In genomic region chr1:176289396-176289795, GRCm38 (mm10) we compare ENCODE assay signal across 20 mouse cellular contexts. TPM values are rescaled to one million over a fixed set of nuclear protein-coding genes. Genes with fewer than 3 reads are reported as not detected.
DNase-seq lines count a peak whose midpoint lies in the region; ATAC-seq lines count a peak whose summit lies in the region.
"Had no signal": no experiment of that assay in that cellular context is flagged by ENCODE, and none has a peak within 500 bp of the region (broad histone marks: within the 10 kb centered on the region; RNA-seq: fewer than 3 reads in every experiment).

No protein-coding gene starts in this region.

- H3K27me3 ChIP-seq in kidney, embryonic 16.5 days (ENCODE audit: insufficient read depth, low read length): no peaks in the 10 kb centered on the region
- H3K27me3 ChIP-seq in stomach, embryonic 16.5 days (ENCODE audit: control insufficient read depth, insufficient read depth, low read length): no peaks in the 10 kb centered on the region
- H3K27me3 ChIP-seq: embryonic facial prominence, embryonic 13.5 days; forebrain, embryonic 12.5 days; heart, embryonic 12.5 days had no signal

- no peak overlapping the region for H3K4me2 ChIP-seq in kidney, embryonic 16.5 days (replicated peaks; ENCODE audit: low read depth, low read length)
- no peak overlapping the region for H3K4me2 ChIP-seq in stomach, embryonic 16.5 days (ENCODE audit: low read depth, low read length)
- H3K4me2 ChIP-seq: embryonic facial prominence, embryonic 13.5 days; forebrain, embryonic 12.5 days; heart, embryonic 12.5 days had no signal

- ATAC-seq in kidney, embryonic 16.5 days (ENCODE audit: low FRiP score, low TSS enrichment): peak; percentile 91
- ATAC-seq in stomach, embryonic 16.5 days (ENCODE audit: insufficient read depth, low FRiP score): peak; percentile 33
- ATAC-seq: forebrain, embryonic 16.5 days had no signal

- H3K4me1 ChIP-seq in kidney, embryonic 16.5 days (ENCODE audit: insufficient read depth, low read length): no peaks in the 10 kb centered on the region
- no peaks in the 10 kb centered on the region for H3K4me1 ChIP-seq in stomach, embryonic 16.5 days (ENCODE audit: control insufficient read depth, insufficient read depth, low read length)
- H3K4me1 ChIP-seq: embryonic facial prominence, embryonic 13.5 days; forebrain, embryonic 12.5 days; heart, embryonic 12.5 days; hindbrain, embryonic 10.5 days had no signal

- WGBS in kidney, embryonic 16.5 days: 18% methylated on average over 5 of the region's 5 CpGs
- 46% methylated on average over 5 of the region's 5 CpGs for WGBS in stomach, embryonic 16.5 days

- no peak overlapping the region for H3K9ac ChIP-seq in kidney, embryonic 16.5 days (replicated peaks; ENCODE audit: low read length)
- no peak overlapping the region for H3K9ac ChIP-seq in stomach, embryonic 16.5 days (ENCODE audit: low read length)
- H3K9ac ChIP-seq: embryonic facial prominence, embryonic 13.5 days; forebrain, embryonic 12.5 days; heart, embryonic 12.5 days had no signal

- H3K4me3 ChIP-seq in kidney, embryonic 16.5 days (ENCODE audit: low read length): no peak overlapping the region
- no peak overlapping the region for H3K4me3 ChIP-seq in stomach, embryonic 16.5 days (replicated peaks; ENCODE audit: low read length)
- H3K4me3 ChIP-seq: embryonic facial prominence, embryonic 13.5 days; forebrain, embryonic 12.5 days; heart, adult 2 months; heart, embryonic 12.5 days; hindbrain, embryonic 10.5 days had no signal

- H3K9me3 ChIP-seq in kidney, embryonic 16.5 days (ENCODE audit: low read length): no peaks in the 10 kb centered on the region
- no peaks in the 10 kb centered on the region for H3K9me3 ChIP-seq in stomach, embryonic 16.5 days (replicated peaks; ENCODE audit: control insufficient read depth, low read length)
- H3K9me3 ChIP-seq: embryonic facial prominence, embryonic 13.5 days; forebrain, embryonic 12.5 days; heart, embryonic 12.5 days; hindbrain, embryonic 10.5 days had no signal

- no peaks in the 10 kb centered on the region for H3K36me3 ChIP-seq in kidney, embryonic 16.5 days (ENCODE audit: insufficient read depth, low read length)
- H3K36me3 ChIP-seq in stomach, embryonic 16.5 days (ENCODE audit: control insufficient read depth, insufficient read depth, low read length): no peaks in the 10 kb centered on the region
- H3K36me3 ChIP-seq: embryonic facial prominence, embryonic 13.5 days; forebrain, embryonic 12.5 days; heart, embryonic 12.5 days; hindbrain, embryonic 10.5 days had no signal

- peak; percentile 58 for DNase-seq in heart, adult 11 months
- DNase-seq in heart, adult 8-10 months (ENCODE audit: low spot score): no peak
- DNase-seq in kidney, postnatal 36 days: no peak
- peak; percentile 56 to 57 for DNase-seq in kidney, postnatal 4 days
- no peak for DNase-seq in kidney, postnatal 25 days
- DNase-seq: adrenal gland, postnatal 14 days; B cell, adult 2 months; cerebellum, adult 11-12 months; cerebellum, adult 9-10 months; cerebellum, postnatal 25 days; gastrocnemius, postnatal 10 days; heart, adult 2 months had no signal

- H3K27ac ChIP-seq in kidney, embryonic 16.5 days (ENCODE audit: low read length): no peak overlapping the region
- no peak overlapping the region for H3K27ac ChIP-seq in stomach, embryonic 16.5 days (ENCODE audit: low read length)
- H3K27ac ChIP-seq: embryonic facial prominence, embryonic 13.5 days; forebrain, embryonic 12.5 days; heart, adult 2 months; hindbrain, embryonic 10.5 days had no signal

RNA-seq across cellular contexts. Expression of gene Pld5, which starts 14.3 kb away (rescaled TPM):
- under 1 TPM in 3 of 4 experiments, not detected in 1; 0.14 to 0.25 (median 0.24) TPM for total RNA-seq in heart, adult 8-10 months (2022)
- polyA plus RNA-seq in kidney, embryonic 16.5 days (2015; fragmentation: Nextera tagmentation; extraction: Ambion mirVana): 1.9 and 2.4 TPM in 2 replicates
- polyA plus RNA-seq in stomach, embryonic 16.5 days (2015; fragmentation: Nextera tagmentation; extraction: Ambion mirVana): 0.52 and 0.72 TPM in 2 replicates
- total RNA-seq: MEL had no signal

Comparison
In these comparisons a context has a peak if more than half of its experiments do, and no peak if none do; other contexts are left out.
1. DNase-seq: peak in heart, adult 11 months (single experiment) and kidney, postnatal 4 days (2 of 2); none in heart, adult 8-10 months (single experiment), kidney, postnatal 36 days (0 of 2) and kidney, postnatal 25 days (0 of 2).